Mouse (Mus musculus) adrenal gland, adult (tissue): ENCODE measurements around the gene Htra3.
A peak's percentile ranks its signal among the peaks of the same experiment; 100 is the strongest.

ENCODE experiments used
- DNase-seq, 2 experiments: peaks; one replicate each; pipeline ENCODE4 v3.0.0; 2022 to 2023; ENCODE audit warnings: low spot score in 1 of 2; ENCODE audit not compliant: inconsistent age in 2 of 2

Gene Htra3

GRCm38 (mm10) chr5:35679256-35680155 is at the start of gene Htra3:
Gene Htra3, minus strand, starts transcription at chr5:35679782.
- peak; percentile 65 to 74 for DNase-seq

DNA sequence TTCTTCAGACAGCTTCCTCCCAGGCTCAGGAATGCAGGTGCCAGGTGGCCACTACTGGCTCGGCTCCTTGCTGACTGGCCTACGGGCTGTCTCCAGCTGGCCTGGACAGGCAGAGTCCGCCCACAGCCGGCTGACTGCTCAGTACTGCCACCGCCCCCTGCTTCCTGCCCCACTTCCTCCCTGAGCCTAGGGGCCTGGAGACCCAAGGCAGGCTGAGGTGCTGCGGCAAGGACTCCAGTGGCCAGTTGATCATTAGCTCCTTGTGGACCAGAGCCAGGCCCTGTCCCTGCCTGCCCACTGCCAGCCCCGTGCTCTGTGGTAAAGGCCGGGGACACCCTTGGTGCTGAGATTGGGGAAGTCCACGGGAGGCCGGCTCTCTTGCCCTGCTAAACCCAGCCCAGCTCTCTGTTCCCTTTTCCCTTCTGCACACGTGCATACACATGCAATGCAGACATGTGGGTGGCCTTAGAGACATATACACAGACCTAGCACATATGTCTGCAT is 49.4 kb upstream of the Htra3 start:
- peak; percentile 73 to 87 for DNase-seq

DNA sequence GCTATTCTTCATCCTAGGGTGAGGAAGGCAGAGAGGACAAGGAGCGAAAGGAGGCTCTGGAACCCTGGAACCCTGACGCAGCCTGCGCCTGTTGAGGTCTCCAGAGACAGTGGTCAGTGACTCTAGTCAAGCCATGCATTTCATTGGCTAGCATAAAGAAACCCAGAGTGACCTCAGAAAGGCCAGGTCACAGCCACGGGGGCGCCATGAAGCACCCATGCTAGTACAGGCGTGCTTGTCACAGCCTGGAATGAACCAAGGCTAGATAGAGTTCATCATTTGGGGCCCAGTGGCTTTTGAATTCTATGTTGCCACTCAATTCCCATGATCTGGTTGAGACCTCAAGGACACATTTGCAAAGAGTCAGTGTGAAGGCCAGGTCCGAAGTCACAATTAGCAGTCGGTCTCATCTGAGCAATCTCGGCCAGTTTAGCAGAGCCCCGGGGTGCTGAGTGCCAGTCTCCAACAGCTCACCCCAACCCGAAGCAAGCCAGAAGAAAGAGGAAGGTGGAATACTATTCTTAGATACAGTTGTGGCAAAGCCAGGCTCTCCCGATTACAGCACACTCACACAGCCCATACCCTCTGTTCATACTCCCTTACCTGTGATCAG is 48.9 kb upstream of the Htra3 start:
- DNase-seq, result peak in 1 of 2 experiments; percentile 79

- no peak for DNase-seq
Observed at GRCm38 (mm10) chr5:35727447-35727846, 47.9 kb upstream of the Htra3 start.

- DNase-seq, result peak in 1 of 2 experiments; percentile 66
Observed at GRCm38 (mm10) chr5:35725840-35726239, 46.3 kb upstream of the Htra3 start.

DNA sequence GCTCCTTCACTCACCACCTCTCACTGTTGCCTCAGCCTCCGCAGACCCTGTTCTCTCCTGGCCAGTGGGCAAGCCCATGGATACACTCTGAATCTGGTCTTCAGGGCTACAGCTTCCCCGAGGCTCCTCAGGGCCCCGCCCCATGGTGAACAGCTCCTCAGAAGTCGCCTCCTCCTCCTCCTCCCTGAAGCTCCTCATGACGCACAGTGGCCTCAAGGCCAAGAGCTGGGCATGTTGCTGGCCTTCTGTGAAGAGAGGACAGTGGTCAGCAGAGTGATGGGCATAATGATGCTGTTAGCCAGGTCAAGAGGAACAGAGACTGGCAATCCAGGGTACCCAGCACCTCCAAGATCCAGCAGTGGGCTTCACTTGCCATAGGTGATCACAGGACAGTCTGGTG is 44.3 kb upstream of the Htra3 start:
- DNase-seq, result peak in 1 of 2 experiments; percentile 52

GRCm38 (mm10) chr5:35722654-35723053 is 43.1 kb upstream of the Htra3 start:
- DNase-seq, result peak in 1 of 2 experiments; percentile 50

DNA sequence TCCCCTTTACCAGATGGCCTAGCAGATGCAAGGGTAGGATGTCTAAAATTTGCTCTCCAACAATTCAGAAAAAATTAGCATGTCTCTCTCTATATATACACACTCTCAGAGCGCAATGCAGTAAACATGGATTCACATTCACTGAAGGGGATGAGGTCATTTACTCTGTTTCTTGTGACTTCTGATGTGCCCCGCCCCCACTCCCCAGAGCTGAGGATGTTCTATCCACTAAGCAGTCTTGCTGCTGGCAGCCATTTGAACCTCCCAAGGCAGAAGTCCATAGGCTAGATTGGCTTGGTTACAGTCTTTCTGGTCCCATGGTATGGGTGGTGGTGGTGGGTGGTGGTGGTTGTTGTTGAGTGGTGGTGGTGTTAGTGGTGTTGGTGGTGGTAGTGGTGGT is 42.4 kb upstream of the Htra3 start:
- no peak for DNase-seq

DNA sequence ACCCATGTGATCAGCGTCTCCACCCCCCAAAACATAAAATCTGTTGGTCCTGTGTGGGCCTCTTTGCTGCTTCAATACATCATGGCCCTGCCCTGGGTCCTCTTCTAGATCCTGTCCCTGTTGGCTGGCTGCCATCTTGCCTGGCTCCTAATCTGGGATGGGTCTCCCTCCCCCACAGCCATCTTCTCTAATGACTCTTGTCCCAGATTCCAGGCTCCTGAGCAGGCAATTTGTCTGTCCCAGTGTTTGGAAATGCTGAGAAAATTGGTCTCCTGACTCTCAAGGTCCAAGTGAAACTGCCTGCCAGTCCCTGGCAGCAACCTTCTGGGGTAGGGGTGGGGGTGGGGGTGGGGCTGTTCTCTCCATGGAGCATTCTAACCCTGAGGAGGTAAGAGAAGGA is 40.3 kb upstream of the Htra3 start:
- DNase-seq, result peak; percentile 59 to 84

- DNase-seq, result peak in 1 of 2 experiments; percentile 61
Observed at GRCm38 (mm10) chr5:35719343-35719742, 39.8 kb upstream of the Htra3 start.

DNA sequence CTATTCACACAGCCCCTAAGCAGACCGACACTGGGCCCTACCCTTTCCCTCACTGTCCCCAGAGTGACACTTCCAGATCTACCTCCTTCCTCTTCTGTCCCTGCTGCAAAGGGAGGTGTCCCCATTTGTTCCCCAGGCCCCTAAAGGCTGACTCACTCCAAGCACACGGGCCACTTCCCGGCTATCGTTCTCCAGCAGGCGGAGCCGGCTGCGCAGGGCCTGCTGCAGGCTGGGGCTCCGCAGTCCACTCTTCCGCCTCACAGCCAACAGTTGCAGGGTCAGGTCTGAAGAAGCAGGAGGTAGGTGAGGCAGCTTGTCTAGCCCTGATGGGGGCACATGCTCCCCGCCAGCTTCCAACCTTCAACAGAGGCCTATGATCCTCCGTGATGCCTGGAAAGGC is 39.2 kb upstream of the Htra3 start:
- DNase-seq, result peak in 1 of 2 experiments; percentile 31

DNA sequence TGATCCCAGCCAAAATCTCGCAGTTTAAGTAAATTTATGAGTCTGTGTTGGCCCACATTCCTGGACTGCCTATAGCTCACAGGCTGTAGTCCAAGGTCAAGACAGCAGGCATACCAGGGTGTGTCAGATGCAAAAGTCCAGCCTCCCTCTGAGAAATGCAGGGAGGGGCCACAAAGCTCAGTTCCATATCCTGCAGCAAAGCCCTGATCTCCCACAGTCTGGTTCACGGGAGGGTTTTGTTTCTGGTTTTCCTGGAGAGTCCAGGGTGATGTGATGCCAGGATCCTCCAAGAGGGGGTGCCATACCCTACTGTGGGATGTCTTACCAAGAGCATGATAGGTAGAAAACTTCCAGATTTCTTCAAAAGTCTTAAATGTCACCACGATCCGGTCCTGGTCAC is 38.4 kb upstream of the Htra3 start:
- DNase-seq, result peak; percentile 62 to 88

GRCm38 (mm10) chr5:35717455-35717854 is 37.9 kb upstream of the Htra3 start:
- peak; percentile 54 to 81 for DNase-seq

DNA sequence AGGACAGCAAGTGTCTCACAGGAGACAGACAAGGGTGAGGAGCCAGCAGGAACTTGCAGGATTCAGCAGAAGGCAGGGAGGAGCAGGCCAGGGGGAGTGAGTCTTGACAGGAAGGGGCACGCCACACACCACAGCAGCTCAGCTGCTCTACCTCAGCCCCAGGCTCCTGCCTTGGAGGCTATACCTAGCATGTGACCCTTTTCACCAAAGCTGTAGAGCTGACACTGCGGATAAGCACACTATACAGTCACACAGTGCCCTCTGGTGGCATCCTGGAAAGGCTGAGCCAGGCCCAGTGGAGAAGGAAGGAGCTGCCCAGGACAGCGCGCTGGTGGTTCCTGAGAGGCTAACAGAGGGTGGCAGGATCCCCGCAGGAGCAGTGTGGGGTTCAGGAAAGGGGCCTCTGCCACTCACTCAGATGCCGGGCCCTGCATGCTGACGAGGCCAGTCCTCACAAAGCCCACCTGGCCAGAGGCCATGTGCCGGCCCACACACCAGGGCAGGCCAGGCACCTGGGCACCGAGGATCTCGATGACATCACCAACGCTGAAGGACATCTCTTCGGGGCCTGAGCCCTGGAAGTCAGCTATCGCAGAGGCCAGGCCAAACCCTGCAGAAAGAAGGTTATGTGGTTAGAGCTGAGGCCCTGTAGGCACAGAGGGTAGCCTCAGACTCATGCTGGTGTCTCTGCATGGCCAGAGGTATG is 34.2 kb upstream of the Htra3 start:
- peak; percentile 82 to 93 for DNase-seq

GRCm38 (mm10) chr5:35712517-35712916 is 32.9 kb upstream of the Htra3 start:
- DNase-seq, result peak in 1 of 2 experiments; percentile 50

GRCm38 (mm10) chr5:35710931-35711330 is 31.3 kb upstream of the Htra3 start:
- no peak for DNase-seq

DNA sequence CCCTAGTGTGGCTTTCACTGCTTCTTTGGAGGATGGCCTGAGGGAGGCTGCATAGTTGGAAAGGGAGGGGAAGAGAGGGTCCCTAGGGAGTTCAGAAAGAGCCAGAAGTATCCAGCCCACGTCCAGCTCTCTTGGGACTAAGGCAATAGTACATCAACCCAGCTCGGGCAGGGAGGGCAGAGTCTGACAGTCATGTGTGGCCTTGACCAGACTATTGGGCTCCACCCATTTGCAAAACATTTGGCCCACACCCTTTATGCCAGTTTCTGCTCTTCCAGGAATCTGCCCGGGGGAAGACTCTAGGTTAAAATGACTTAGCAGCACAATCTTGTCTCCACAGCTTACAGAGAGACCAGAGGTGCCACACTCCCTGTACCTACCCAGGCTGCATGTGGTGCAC is 30.9 kb upstream of the Htra3 start:
- peak; percentile 78 to 91 for DNase-seq

GRCm38 (mm10) chr5:35705411-35705810 is 25.8 kb upstream of the Htra3 start:
- DNase-seq, result no peak

DNA sequence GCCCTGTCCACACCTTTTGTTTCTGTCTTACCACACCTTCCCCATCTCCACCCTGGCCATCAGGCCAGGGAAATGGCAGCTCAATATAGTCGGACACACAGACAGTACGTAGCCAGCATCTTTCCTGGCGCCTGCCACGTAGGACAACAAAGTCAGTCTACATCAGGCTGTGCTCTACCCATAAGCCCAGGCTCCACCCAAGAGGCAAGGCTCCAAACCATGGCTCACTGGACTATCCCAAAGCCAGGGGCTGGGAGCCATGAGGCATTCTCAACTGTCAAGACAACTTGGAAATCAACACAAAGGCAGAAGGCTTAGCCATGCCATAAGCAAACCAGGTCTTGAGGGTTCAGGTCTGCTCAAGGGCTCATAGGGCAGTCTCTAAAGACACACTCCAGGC is 24.2 kb upstream of the Htra3 start:
- DNase-seq, result no peak

GRCm38 (mm10) chr5:35703183-35703582 is 23.6 kb upstream of the Htra3 start:
- DNase-seq, result no peak

- no peak for DNase-seq
Observed at GRCm38 (mm10) chr5:35702582-35703140, 23.1 kb upstream of the Htra3 start.
